Mouse (Mus musculus): ENCODE results near the gene Cds1.
A peak's percentile ranks its signal among the peaks of the same experiment; 100 is the strongest.

Cds1 gene

DNA sequence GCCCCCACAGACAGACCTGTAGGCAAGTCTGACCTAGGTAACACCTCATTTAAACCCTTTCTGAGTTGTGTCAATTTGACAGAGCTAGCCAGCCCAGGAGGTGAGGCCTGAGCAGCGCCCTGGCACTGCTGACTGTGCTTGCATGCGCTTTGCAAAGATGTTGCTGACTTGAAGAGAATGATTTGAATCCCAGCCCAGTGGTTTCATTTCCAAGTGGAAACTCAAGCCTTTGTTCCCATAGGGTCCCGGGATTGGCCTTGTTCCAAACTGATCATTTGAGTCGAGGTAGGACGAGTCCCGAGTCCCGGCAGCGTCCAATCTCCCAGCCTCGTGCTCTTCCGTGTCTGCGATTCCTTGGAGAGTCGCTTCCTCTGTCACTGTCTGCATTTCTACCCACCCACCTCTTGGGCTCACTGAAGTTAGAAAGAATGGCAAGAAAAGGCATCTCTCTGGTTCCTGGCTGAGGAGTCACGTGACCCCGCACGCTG, 14.5 kb downstream of the Cds1 start:
- DNase-seq, result no peak

GRCm38 (mm10) chr5:101780918-101781317, 16.0 kb downstream of the Cds1 start:
- no peak for DNase-seq

GRCm38 (mm10) chr5:101784328-101784727, 19.4 kb downstream of the Cds1 start:
- DNase-seq, result no peak

DNA sequence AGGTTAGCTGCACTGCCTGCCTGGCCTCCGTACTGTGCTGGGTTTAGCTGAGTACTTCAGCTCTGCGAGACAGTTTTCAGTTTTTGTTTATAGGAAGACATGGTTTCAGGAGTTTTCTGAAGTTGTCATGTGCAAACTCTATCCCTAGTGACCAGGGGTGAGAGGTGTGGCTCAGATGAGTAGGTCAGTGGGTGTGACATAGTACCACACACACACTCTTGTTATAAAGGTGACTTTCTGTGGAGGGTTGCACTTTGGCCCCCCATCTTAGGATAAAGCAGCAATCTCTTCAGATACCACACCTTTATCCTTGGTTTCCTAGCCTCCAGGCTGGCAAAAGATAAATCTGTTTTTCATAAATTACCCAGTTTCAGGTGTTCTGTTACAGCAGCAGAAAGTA, 19.9 kb downstream of the Cds1 start:
- no peak for DNase-seq

GRCm38 (mm10) chr5:101785921-101786614, 21.1 kb downstream of the Cds1 start:
- no peak for DNase-seq

- DNase-seq, result no peak
These were observed 24.8 kb downstream of the Cds1 start for GRCm38 (mm10) chr5:101789770-101790169.

DNA sequence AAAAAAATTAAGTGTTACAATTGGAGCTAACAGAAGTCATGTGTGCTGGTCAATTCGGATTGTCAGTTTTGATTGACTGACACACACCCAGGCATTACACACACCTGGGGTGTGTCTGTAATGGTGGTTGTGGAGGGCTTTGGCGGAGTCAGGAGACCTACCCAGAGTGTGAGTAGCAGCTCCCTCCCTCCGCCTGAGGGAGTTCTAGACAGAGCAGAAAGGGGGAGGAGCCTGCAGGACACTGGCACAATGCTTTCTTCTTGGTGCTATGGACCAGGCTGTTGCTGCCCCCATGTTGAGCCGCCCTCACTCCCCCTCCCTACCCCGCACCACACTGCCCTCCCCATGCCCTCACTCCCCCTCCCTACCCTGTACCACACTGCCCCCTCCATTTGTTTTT, 25.6 kb downstream of the Cds1 start:
- DNase-seq, result no peak

- no peak for DNase-seq
These were observed 27.7 kb downstream of the Cds1 start for GRCm38 (mm10) chr5:101792665-101793064.

- DNase-seq, result no peak
These were observed 37.0 kb downstream of the Cds1 start for GRCm38 (mm10) chr5:101801891-101802290.

GRCm38 (mm10) chr5:101802358-101803022, 37.6 kb downstream of the Cds1 start:
- DNase-seq, result no peak

- DNase-seq, result peak; percentile 62 to 71
These were observed 46.6 kb downstream of the Cds1 start for GRCm38 (mm10) chr5:101811296-101812169.

DNA sequence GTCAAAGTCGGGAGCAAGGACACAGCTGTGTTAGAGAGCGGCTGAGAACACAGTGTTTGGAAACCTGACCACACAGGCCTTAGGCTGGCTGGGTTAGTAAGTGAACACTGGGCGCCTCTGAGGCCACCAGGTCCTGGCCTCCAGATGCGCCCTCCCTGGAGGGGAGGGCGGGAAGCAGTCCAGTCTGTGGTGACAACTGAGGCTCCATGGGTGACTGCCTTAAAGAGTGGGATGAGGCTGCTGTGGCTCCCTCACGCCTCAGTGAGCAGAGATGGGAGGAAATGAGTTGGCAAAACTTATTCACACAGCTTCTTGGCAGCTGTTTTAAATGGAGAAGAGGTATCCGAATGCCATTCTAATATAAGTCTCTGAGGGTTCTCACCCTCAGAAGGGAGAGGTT, 51.9 kb downstream of the Cds1 start:
- DNase-seq, result no peak

DNA sequence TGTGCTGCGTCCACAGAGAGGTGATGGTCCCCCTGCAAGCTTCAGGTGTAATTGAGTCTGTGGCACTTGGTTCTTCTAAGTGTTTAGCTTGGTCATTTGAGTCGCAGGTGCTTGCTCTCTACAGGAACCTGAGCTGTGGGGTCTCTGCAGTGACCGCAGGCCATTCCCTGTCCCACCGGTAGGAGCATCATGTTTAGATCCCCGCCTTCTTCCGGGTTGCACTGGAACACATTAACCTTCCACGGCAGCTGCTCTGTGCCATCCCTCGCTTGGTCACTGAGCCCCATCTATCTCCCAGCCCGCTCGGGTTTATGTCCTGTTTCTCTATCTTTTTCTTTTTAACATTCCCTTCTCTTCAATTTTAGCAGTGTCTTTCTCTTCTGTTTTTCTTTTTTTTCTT, 54.3 kb downstream of the Cds1 start:
- DNase-seq, result no peak

GRCm38 (mm10) chr5:101819844-101820243, 54.9 kb downstream of the Cds1 start:
- DNase-seq, result no peak

- no peak for DNase-seq
These were observed 56.1 kb downstream of the Cds1 start for GRCm38 (mm10) chr5:101821052-101821451.

- DNase-seq, result no peak
These were observed 56.8 kb downstream of the Cds1 start for GRCm38 (mm10) chr5:101821491-101822310.

GRCm38 (mm10) chr5:101822311-101822670, 57.4 kb downstream of the Cds1 start:
- no peak for DNase-seq

DNA sequence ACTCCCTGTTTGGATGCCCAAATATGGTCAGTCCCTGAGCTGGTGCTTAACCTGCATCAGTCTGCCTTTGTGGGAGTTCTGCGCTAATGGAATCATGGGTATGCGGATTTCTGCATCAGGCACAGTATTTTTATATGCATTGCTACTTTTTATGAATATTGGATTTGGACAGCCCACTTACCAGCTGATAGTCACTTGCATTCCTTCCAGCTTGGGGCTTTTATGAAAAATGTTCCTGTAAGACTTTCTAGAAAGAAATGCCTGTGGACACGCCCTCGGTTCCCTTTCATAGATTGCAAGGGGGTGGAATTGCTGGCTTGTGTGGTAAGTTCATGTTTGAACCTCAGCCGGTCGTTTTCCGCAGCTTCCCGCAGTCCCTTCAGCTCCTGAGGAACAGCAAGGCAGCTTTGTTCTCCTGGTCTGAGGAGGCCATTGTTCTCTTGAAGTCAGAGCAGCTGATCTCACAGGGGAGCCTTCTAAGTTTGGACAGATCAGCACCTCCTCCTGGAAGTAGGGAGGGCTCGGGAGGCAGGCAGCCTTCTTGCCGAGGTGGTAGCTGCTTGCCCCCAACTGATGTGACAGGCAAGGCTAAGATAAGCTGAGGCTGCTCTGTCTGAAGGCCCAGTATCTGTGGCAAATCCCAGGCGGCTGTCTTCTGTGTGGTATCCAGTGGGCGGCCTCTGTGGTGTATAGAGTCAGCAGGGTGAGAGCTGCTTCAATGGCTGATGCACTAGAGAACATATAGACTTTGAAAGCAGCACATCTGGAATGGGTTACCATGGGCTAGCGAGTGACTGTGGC, 60.4 kb downstream of the Cds1 start:
- no peak for DNase-seq

GRCm38 (mm10) chr5:101826531-101826970, 61.6 kb downstream of the Cds1 start:
- DNase-seq, result peak; percentile 53 to 57

- no peak for DNase-seq
These were observed 62.5 kb downstream of the Cds1 start for GRCm38 (mm10) chr5:101827477-101827876.

- no peak for DNase-seq
These were observed 64.0 kb downstream of the Cds1 start for GRCm38 (mm10) chr5:101828932-101829331.

DNA sequence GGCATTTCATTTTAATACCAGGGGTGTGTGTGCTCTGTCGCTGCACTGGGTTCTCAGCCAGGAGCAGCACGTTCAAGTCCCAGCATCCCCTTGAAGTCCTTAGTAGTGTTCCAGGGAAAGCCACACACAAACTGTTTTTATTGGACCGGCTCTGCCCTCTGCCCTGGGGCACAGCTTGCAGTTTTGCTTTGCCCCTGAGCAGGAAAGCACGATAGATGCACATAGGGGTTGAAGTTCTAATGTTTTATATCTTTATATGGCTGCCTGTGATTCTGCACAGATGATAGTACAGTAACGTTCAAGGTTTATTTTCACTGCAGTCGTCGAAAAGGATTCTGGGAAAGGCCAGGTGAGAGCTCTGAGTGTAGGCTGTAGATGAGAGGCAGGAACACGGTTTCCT, 65.2 kb downstream of the Cds1 start:
- no peak for DNase-seq

Measured in cerebellum, adult 18-20 months (tissue).